Mouse (Mus musculus) cerebellum, adult 2 months (tissue): ENCODE data around the gene Tspan2. TPM values are rescaled to one million over a fixed set of nuclear protein-coding genes. Genes with fewer than 3 reads are reported as not detected.

Experiments
- DNase-seq, 2 experiments: peaks; one replicate each; pipeline ENCODE4 v3.0.0; 2021
- H3K27ac ChIP-seq: fragments of 200-500 bp; 2 replicates; pipeline ENCODE4 v1.5.1; 2012; ENCODE audit warnings: low read length, control low read depth, inconsistent platforms; ENCODE audit not compliant: insufficient read depth
- H3K27me3 ChIP-seq: fragments of 200-500 bp; 2 replicates; pipeline ENCODE4 v1.6.1; 2012; ENCODE audit warnings: inconsistent platforms, mild to moderate bottlenecking, low read length, moderate library complexity; ENCODE audit not compliant: control insufficient read depth, insufficient read depth
- H3K4me1 ChIP-seq: fragments of 200-500 bp; 2 replicates; pipeline ENCODE4 v1.6.1; 2011; ENCODE audit warnings: low read length; ENCODE audit not compliant: control insufficient read depth, insufficient read depth
- H3K4me3 ChIP-seq: fragments of 200-500 bp; replicated peaks from 2 replicates; pipeline ENCODE3; 2011; ENCODE audit warnings: mild to moderate bottlenecking, low read depth, low read length, control low read depth; ENCODE audit not compliant: insufficient read depth
- CTCF ChIP-seq: fragments of 200-500 bp; IDR thresholded peaks from 2 replicates; pipeline ENCODE4 v1.5.1; 2011; ENCODE audit warnings: low read depth, mild to moderate bottlenecking, control low read depth, low read length, moderate library complexity, borderline replicate concordance; ENCODE audit not compliant: insufficient read depth
- POLR2A ChIP-seq: fragments of 200-500 bp; IDR thresholded peaks from 2 replicates; pipeline ENCODE4 v1.6.1; 2011; ENCODE audit warnings: low read length, control low read depth, borderline replicate concordance; ENCODE audit not compliant: insufficient read depth
- WGBS: fragments of 180-500 bp; shearing (Covaris S2); methylation state at CpG from one replicate; pipeline ENCODE4 v1.1.7; 2018; 5-methylcytosine and 5-hydroxymethylcytosine counted together
- polyA plus RNA-seq: library from polyadenylated mRNA; depleted of rRNA; stranded (reverse); fragments of >200 nt; gene quantifications from 2 replicates; pipeline ENCODE4 v1.2.3, GENCODE M21; 2012

Tspan2 gene
- polyA plus RNA-seq, 1 experiment, result 110 TPM

GRCm38 (mm10) chr3:102743781-102744471, 9.6 kb downstream of the Tspan2 start:
- Histone ChIP-seq H3K27ac (no peak overlapping the region), H3K4me3 (no peak overlapping the region), H3K4me1 (peaks cover 12% of the 10 kb centered on the region), H3K27me3 (no peaks in the 10 kb centered on the region; the same call in 1 of the 2 replicates)
- 94% methylated on average over 9 of the region's 9 CpGs for WGBS
- DNase-seq, result no peak
- TF ChIP-seq POLR2A, result no peak
- TF ChIP-seq CTCF, result no peak

DNA sequence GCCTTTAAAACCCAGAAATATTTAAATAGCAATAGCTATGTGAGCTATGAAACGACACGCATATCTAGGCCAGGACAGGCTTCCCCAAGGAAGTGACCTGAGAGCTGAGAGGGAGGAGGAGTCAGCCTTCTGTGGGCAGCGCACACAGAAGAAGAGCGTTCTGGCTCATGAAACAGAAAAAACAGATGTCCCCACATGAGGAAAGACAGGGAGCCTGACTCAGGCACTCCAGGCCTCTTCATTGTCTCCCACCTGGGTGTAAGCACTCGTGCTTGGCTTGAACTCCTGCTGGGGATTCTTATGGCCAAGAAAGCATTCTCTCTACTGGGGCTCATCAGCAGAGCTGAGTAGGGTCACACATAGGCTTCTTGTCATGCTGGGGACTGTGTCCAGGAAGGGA, 10.3 kb downstream of the Tspan2 start:
- no peak for DNase-seq
- Histone ChIP-seq H3K4me1 (peaks cover 12% of the 10 kb centered on the region), H3K27ac (no peak overlapping the region), H3K27me3 (no peaks in the 10 kb centered on the region; the same call in 1 of the 2 replicates), H3K4me3 (no peak overlapping the region)
- TF ChIP-seq POLR2A (no peak), CTCF (no peak)
- WGBS, result 34% methylated on average over 5 of the region's 5 CpGs

- Histone ChIP-seq H3K27me3 (no peaks in the 10 kb centered on the region; the same call in 1 of the 2 replicates), H3K4me1 (peaks cover 12% of the 10 kb centered on the region), H3K4me3 (no peak overlapping the region), H3K27ac (no peak overlapping the region; the same call in 1 of the 2 replicates)
- no peak for DNase-seq
- TF ChIP-seq POLR2A (no peak), CTCF (no peak)
- 77% methylated on average over 4 of the region's 4 CpGs for WGBS
Measured at GRCm38 (mm10) chr3:102746174-102746573, 11.8 kb downstream of the Tspan2 start.

- Histone ChIP-seq H3K4me3 (no peak overlapping the region), H3K27me3 (no peaks in the 10 kb centered on the region; the same call in 1 of the 2 replicates), H3K27ac (no peak overlapping the region), H3K4me1 (peaks cover 12% of the 10 kb centered on the region)
- TF ChIP-seq POLR2A (no peak), CTCF (no peak)
- WGBS, result 88% methylated on average over 3 of the region's 3 CpGs
- DNase-seq, result no peak
Measured at GRCm38 (mm10) chr3:102748038-102748437, 13.7 kb downstream of the Tspan2 start.

- Histone ChIP-seq H3K4me3 (no peak overlapping the region), H3K27ac (no peak overlapping the region), H3K27me3 (no peaks in the 10 kb centered on the region; the same call in 1 of the 2 replicates), H3K4me1 (peaks cover 12% of the 10 kb centered on the region)
- TF ChIP-seq CTCF, result no peak
- no peak for TF ChIP-seq POLR2A
- no peak for DNase-seq
- 86% methylated on average over 5 of the region's 5 CpGs for WGBS
Measured at GRCm38 (mm10) chr3:102748686-102749085, 14.4 kb downstream of the Tspan2 start.

DNA sequence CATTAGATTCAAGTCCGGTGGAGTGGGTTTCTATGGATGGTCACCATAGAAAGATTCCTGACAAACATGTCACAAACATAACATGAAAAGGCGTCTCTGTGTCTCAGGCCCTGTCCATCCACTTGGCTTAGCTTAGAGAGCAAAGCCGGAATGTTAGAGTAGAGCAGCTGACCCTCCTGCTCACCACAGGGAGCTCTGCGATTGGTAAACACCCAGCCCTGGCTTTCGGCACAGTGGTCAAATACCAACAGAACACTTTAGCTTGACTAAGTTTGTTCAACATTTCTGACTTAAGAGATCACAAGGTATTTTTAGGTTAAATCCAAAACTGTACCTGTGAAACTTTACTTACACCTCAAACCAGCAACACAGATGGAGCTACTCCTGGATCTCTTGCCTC, 16.8 kb downstream of the Tspan2 start:
- no peak overlapping the region for H3K4me3 ChIP-seq
- DNase-seq, result no peak
- no peaks in the 10 kb centered on the region; the same call in 1 of the 2 replicates for H3K27me3 ChIP-seq
- TF ChIP-seq CTCF, result no peak
- TF ChIP-seq POLR2A, result no peak
- H3K27ac ChIP-seq, result no peak overlapping the region
- no peaks in the 10 kb centered on the region; the same call in 1 of the 2 replicates for H3K4me1 ChIP-seq
- 84% methylated on average over 5 of the region's 5 CpGs for WGBS

- Histone ChIP-seq H3K27me3 (no peaks in the 10 kb centered on the region), H3K27ac (no peak overlapping the region), H3K4me3 (no peak overlapping the region), H3K4me1 (no peaks in the 10 kb centered on the region; the same call in 1 of the 2 replicates)
- no peak for TF ChIP-seq CTCF
- TF ChIP-seq POLR2A, result no peak
- DNase-seq, result no peak
- 97% methylated on average over 3 of the region's 3 CpGs for WGBS
Measured at GRCm38 (mm10) chr3:102751536-102751935, 17.2 kb downstream of the Tspan2 start.

- Histone ChIP-seq H3K4me3 (no peak overlapping the region), H3K4me1 (no peaks in the 10 kb centered on the region; the same call in 1 of the 2 replicates), H3K27ac (no peak overlapping the region), H3K27me3 (no peaks in the 10 kb centered on the region)
- no peak for TF ChIP-seq POLR2A
- no peak for TF ChIP-seq CTCF
- 60% methylated on average over 4 of the region's 4 CpGs for WGBS
- peak in 1 of 2 experiments; percentile 30 for DNase-seq
Measured at GRCm38 (mm10) chr3:102752053-102752452, 17.7 kb downstream of the Tspan2 start.
